Mouse (Mus musculus): ENCODE measurements at regions not wholly inside any gene's neighbourhood (a gene's known extent, or its start where the extent isn't known, plus 50 kb on each side); places are given as distances from the start of the nearest gene placed in this dataset.
A peak's percentile ranks its signal among the peaks of the same experiment; 100 is the strongest.
"Not testable (repeated sequence)": the region's sequence is repeated elsewhere in the genome, so short reads cannot be mapped to it uniquely, and the experiment has no call there.

GRCm38 (mm10) chr15:19242962-19243361, 424.2 kb downstream of the Cdh10 start:
- DNase-seq: not testable (repeated sequence)

GRCm38 (mm10) chr15:19247489-19247888, 428.7 kb downstream of the Cdh10 start:
- no peak for DNase-seq

- peak; percentile 14 for DNase-seq
Observed at GRCm38 (mm10) chr15:19275968-19276826, 457.4 kb downstream of the Cdh10 start.

- DNase-seq: no peak
Observed at GRCm38 (mm10) chr15:19316380-19316779, 497.6 kb downstream of the Cdh10 start.

- DNase-seq: no peak
Observed at GRCm38 (mm10) chr15:19356322-19356721, 537.6 kb downstream of the Cdh10 start.

- DNase-seq: peak; percentile 53
Observed at GRCm38 (mm10) chr15:19360650-19361049, 541.9 kb downstream of the Cdh10 start.

GRCm38 (mm10) chr15:19389951-19390350, 571.2 kb downstream of the Cdh10 start:
- DNase-seq: no peak

- DNase-seq: no peak
Observed at GRCm38 (mm10) chr15:19391250-19391982, 572.7 kb downstream of the Cdh10 start.

GRCm38 (mm10) chr15:19395681-19396080, 576.9 kb downstream of the Cdh10 start:
- no peak for DNase-seq

All from right cerebral cortex, adult 18-20 months (tissue).